Mouse (Mus musculus): ENCODE measurements around the gene Cdc27.

Cdc27 gene

DNA sequence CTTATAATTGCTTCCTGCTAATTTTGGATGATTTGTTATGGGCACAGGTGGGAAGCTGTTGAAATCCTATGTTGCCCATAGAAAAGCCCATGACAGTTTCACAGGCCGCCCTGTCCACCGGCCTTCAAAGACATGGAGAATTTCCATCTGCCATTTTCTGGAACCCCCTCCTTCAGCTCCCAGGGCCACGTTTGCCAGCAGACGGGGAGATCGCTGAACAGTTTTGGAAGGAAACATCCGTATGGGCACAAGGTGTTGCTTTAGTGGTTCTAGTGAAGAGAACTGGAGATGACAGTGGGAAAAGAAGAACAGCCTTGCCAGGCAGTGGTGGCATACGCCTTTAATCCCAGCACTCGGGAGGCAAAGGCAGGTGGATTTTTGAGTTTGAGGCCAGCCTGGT, 68.4 kb downstream of the Cdc27 start:
- DNase-seq (ENCODE audit: low read depth, low spot score), result no peak

DNA sequence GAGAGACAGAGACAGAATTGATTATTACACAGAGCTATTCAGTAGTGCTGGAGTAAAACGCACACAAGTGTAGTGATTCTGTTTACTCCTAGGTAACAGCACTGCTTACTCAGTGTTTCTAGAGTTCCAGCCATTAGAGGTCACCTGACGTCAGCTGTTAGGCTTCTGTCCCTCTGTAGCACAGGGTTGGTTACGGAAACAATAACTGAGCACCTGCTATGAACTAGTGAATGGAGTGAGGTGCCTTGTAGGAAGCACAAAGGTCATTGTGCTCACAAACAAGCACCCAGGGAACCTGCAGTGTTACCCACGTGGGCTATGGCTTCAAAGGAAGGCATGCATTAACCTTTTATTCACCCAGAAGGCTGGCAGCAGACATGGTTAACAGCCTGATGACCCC, 70.9 kb downstream of the Cdc27 start:
- no peak for DNase-seq (ENCODE audit: low read depth, low spot score)

DNA sequence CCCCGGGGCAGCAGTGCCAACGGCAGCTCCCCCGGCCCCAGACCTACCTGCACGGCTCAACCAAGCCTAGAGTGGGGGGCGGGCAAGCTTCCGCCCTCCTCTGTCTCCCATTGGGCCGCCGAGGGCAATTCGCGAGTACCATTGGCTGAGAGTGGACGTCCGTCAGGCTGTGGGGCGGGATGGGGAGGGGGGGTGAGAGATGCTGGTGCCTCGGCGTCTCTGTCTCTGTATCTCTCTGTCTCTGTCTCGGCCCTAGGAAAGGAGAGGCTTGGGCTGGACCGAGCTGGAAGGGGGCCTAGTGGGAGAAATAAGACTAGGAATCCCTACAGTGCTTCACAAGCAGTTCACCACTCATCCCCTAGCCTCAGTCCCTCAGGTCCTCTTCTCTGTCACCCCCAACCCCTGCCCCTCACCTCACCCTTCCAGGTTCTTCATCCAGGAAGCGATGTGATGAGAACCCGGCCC, 81.0 kb downstream of the Cdc27 start:
- peak; percentile 89 for DNase-seq (ENCODE audit: low read depth, low spot score)

DNA sequence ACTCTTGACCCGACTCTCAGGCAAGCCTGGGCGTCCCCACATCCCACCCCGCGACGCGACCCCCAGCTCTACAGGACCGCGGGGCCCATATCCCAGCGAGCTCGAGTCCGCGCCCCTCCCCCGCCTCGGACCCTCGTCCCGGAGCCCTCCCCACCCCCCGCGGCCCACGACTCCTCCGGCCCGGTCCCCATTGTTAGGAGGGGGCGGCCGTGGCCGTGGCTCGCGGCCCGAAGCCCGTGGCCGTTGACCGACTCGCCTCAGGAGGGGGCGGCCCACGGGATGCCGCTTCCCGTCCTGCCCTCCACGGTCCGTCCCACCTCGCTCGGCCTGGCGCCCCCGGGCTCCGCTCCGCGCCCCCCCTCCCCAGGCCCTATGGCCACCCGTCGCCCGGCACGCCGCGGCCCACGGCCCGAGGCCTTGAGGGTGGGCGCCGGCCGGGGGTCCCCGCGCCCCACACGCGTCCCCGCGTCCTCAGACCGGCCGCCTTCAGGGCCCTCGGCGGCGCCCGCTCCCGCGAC, 81.6 kb downstream of the Cdc27 start, which contains the start of gene Kansl1:
Gene Kansl1, minus strand, starts transcription at position 111 of the 518 bp plus-strand sequence.
- DNase-seq (ENCODE audit: low read depth, low spot score), result no peak

DNA sequence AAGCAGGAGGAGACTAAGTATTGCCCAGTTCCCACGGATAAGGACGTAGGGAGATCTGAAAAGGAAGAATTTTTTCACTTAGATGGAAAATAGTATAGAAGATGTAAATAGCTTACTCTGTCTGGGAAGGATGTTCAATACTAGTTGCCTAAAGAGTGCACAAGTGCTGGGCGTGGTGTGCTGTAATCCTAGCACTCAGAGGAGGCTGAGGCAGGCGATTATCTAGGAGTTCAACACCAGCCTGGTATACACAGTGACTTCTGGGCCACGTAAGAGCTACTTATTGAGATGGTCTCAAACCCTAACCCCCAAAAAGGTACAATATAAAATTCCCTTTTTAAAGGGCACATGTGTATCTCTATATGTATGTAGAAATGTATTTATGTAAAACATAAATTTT, 82.7 kb downstream of the Cdc27 start:
- DNase-seq (ENCODE audit: low read depth, low spot score), result no peak

DNA sequence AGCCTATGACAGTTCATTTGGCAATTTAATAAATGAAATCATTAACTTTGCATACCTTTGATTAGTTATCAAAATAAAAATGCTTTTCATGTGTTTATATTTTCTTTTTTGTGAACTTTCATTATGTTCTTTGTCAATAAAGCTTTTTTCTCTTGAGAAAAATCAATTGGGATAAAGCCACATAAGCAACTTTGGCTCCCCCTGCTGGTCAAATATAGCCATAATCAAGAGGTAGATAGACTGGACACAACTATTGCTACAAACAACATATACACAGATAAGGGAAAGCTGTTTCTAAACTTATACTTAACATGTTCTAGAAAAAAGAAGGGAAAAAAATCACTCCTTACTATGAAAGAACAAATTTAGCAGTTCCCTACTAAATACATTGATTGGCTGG, 88.9 kb downstream of the Cdc27 start:
- DNase-seq (ENCODE audit: low read depth, low spot score), result peak; percentile 62

DNA sequence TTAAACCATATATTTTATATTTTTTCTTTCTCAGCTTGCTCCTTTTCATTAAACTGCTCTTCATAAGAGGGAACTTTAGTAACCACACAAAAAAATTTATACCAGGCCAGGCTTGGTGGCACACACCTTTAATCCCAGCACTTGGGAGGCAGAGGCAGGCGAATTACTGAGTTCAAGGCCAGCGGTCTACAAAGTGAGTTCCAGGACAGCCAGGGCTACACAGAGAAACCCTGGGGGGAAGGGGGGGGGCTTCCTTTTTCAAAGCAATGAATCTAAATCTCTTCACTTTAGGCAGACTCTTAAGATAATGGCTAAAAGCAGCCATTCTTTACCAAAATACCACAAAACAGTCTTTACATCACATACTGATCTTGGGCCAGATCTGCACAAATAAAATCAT, 90.7 kb downstream of the Cdc27 start:
- DNase-seq (ENCODE audit: low read depth, low spot score), result no peak

DNA sequence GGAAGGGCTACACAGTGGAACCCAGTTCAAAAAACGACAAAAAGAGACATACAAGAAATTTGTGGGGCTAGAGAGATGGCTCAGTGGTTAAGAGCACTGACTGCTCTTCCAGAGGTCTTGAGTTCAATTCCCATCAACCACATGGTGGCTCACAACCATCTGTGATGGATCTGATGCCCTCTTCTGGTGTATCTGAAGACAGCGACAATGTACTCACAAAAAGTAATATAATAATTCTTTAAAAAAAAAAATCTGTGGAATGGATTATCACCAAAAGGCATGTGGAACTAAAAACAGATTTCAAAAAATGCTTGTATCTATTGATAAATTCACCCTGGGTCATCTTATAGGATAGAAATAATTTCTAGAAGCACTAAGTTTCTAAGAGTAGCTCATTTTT, 91.9 kb downstream of the Cdc27 start:
- no peak for DNase-seq (ENCODE audit: low read depth, low spot score)

All from embryo, embryonic 11.5 days (tissue).